Mouse (Mus musculus): ENCODE measurements at regions not wholly inside any gene's neighbourhood (a gene's known extent, or its start where the extent isn't known, plus 50 kb on each side); places are given as distances from the start of the nearest gene placed in this dataset.

DNA sequence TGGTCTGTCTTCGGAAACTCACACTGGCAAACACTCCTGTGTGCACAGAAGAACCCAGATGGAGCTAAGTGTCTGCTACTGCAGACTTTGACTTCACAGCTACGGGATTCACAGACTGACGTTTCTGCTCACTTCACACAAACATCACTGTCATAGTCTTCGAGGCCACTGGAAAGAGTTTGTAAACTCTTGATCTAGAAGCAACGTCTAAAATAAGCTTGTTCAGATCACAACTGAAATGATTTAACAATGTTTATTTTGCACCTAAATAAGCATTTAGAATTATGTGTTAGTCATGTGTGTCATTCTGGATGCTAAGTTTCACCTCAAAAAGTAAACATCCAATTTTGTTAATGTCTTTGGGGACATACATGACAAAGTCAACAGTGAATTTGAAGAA lies 221.7 kb downstream of the Gm19410 start:
- TF ChIP-seq CTCF (IDR thresholded peaks at IDR 0.05; ENCODE audit: control insufficient read depth, insufficient read depth, insufficient read length) (no peak), USF1 (IDR thresholded peaks at IDR 0.05; ENCODE audit: low read depth) (no peak), MYOD1 (IDR thresholded peaks at IDR 0.05; ENCODE audit: control insufficient read depth, insufficient read length, low read depth) (no peak), MAX (IDR thresholded peaks at IDR 0.05) (no peak), CEBPB (IDR thresholded peaks at IDR 0.05; ENCODE audit: low read depth) (no peak)
